Mouse (Mus musculus) gastrocnemius, postnatal 25 days (tissue): ENCODE measurements around the gene Gng12. TPM values are rescaled to one million over a fixed set of nuclear protein-coding genes. Genes with fewer than 3 reads are reported as not detected.

ENCODE experiments used
- DNase-seq: peaks from one replicate; pipeline ENCODE4 v3.0.0; 2022
- total RNA-seq, 2 experiments: library from RNA; stranded (reverse); gene quantifications; 1 replicate in 1 of 2; 2 replicates in 1 of 2; pipeline ENCODE4 v1.2.3; 2021

Gng12 gene
- total RNA-seq, 2 experiments from 2014 or later = 23.8 to 32.3 TPM

GRCm38 (mm10) chr6:66917032-66917431 lies 20.8 kb downstream of the Gng12 start:
- no peak for DNase-seq

GRCm38 (mm10) chr6:66920786-66921185 lies 24.6 kb downstream of the Gng12 start:
- DNase-seq = no peak

GRCm38 (mm10) chr6:66921755-66922154 lies 25.6 kb downstream of the Gng12 start:
- DNase-seq = no peak

GRCm38 (mm10) chr6:66922501-66922900 lies 26.3 kb downstream of the Gng12 start:
- no peak for DNase-seq

- no peak for DNase-seq
Observed at GRCm38 (mm10) chr6:66923851-66924250, 27.7 kb downstream of the Gng12 start.

GRCm38 (mm10) chr6:66924315-66924965 lies 28.2 kb downstream of the Gng12 start:
- no peak for DNase-seq

GRCm38 (mm10) chr6:66926269-66926668 lies 30.1 kb downstream of the Gng12 start:
- DNase-seq = no peak

- no peak for DNase-seq
Observed at GRCm38 (mm10) chr6:66928972-66929645, 32.9 kb downstream of the Gng12 start.

- DNase-seq = no peak
Observed at GRCm38 (mm10) chr6:66929694-66930093, 33.5 kb downstream of the Gng12 start.

- no peak for DNase-seq
Observed at GRCm38 (mm10) chr6:66932206-66932819, 36.1 kb downstream of the Gng12 start.

GRCm38 (mm10) chr6:66940656-66941235 lies 44.5 kb downstream of the Gng12 start:
- DNase-seq = no peak

GRCm38 (mm10) chr6:66941792-66942191 lies 45.6 kb downstream of the Gng12 start:
- no peak for DNase-seq

- no peak for DNase-seq
Observed at GRCm38 (mm10) chr6:66942826-66943225, 46.6 kb downstream of the Gng12 start.

GRCm38 (mm10) chr6:66943367-66944189 lies 47.4 kb downstream of the Gng12 start:
- no peak for DNase-seq

- DNase-seq = no peak
Observed at GRCm38 (mm10) chr6:66944190-66945003, 48.2 kb downstream of the Gng12 start.

GRCm38 (mm10) chr6:66945004-66945356 lies 48.8 kb downstream of the Gng12 start:
- DNase-seq = no peak

- no peak for DNase-seq
Observed at GRCm38 (mm10) chr6:66948111-66948510, 51.9 kb downstream of the Gng12 start.

- DNase-seq = no peak
Observed at GRCm38 (mm10) chr6:66948848-66949247, 52.7 kb downstream of the Gng12 start.

- DNase-seq = no peak
Observed at GRCm38 (mm10) chr6:66951726-66952418, 55.7 kb downstream of the Gng12 start.

GRCm38 (mm10) chr6:66953951-66954519 lies 57.8 kb downstream of the Gng12 start:
- no peak for DNase-seq
